Mouse (Mus musculus): ENCODE data around the gene Gtdc1. TPM values are rescaled to one million over a fixed set of nuclear protein-coding genes. Genes with fewer than 3 reads are reported as not detected.

The Gtdc1 gene
- polyA plus RNA-seq, 1 experiment from 2014 or later, result 17.3 TPM

GRCm38 (mm10) chr2:44930951-44931350 is 3.5 kb upstream of the Gtdc1 start:
- no peak overlapping the region for H3K4me2 ChIP-seq (replicated peaks; ENCODE audit: low read depth, low read length)
- no peak for DNase-seq (ENCODE audit: low spot score)
- no peaks in the 10 kb centered on the region for H3K4me1 ChIP-seq (replicated peaks; ENCODE audit: control insufficient read depth, insufficient read depth, low read length)
- ATAC-seq (ENCODE audit: low FRiP score), result no peak
- H3K4me3 ChIP-seq (ENCODE audit: low read depth, low read length), result no peak overlapping the region
- H3K27ac ChIP-seq (ENCODE audit: low read depth, low read length), result no peak overlapping the region
- 88% methylated on average over 3 of the region's 3 CpGs for WGBS
- no peaks in the 10 kb centered on the region for H3K27me3 ChIP-seq (ENCODE audit: control insufficient read depth, insufficient read depth, low read length)
- no peaks in the 10 kb centered on the region for H3K9me3 ChIP-seq (ENCODE audit: control insufficient read depth, low read length)
- H3K36me3 ChIP-seq (ENCODE audit: control insufficient read depth, insufficient read depth, low read length), result no peaks in the 10 kb centered on the region
- no peak overlapping the region for H3K9ac ChIP-seq (ENCODE audit: low read depth, low read length)

- H3K4me1 ChIP-seq (replicated peaks; ENCODE audit: control insufficient read depth, insufficient read depth, low read length), result no peaks in the 10 kb centered on the region
- H3K4me2 ChIP-seq (replicated peaks; ENCODE audit: low read depth, low read length), result no peak overlapping the region
- ATAC-seq (ENCODE audit: low FRiP score), result no peak
- H3K27me3 ChIP-seq (ENCODE audit: control insufficient read depth, insufficient read depth, low read length), result no peaks in the 10 kb centered on the region
- H3K27ac ChIP-seq (ENCODE audit: low read depth, low read length), result no peak overlapping the region
- no peak for DNase-seq (ENCODE audit: low spot score)
- H3K36me3 ChIP-seq (ENCODE audit: control insufficient read depth, insufficient read depth, low read length), result no peaks in the 10 kb centered on the region
- WGBS, result 84% methylated on average over 3 of the region's 3 CpGs
- H3K4me3 ChIP-seq (ENCODE audit: low read depth, low read length), result no peak overlapping the region
- H3K9ac ChIP-seq (ENCODE audit: low read depth, low read length), result no peak overlapping the region
- H3K9me3 ChIP-seq (ENCODE audit: control insufficient read depth, low read length), result no peaks in the 10 kb centered on the region
Observed at GRCm38 (mm10) chr2:44928631-44929030, 1.2 kb upstream of the Gtdc1 start.

- Histone ChIP-seq H3K9me3 (ENCODE audit: control insufficient read depth, low read length) (no peaks in the 10 kb centered on the region), H3K36me3 (ENCODE audit: control insufficient read depth, insufficient read depth, low read length) (no peaks in the 10 kb centered on the region), H3K4me2 (replicated peaks; ENCODE audit: low read depth, low read length) (peak overlapping the region; percentile 63), H3K27ac (ENCODE audit: low read depth, low read length) (peak overlapping the region; percentile 92), H3K27me3 (ENCODE audit: control insufficient read depth, insufficient read depth, low read length) (no peaks in the 10 kb centered on the region), H3K9ac (ENCODE audit: low read depth, low read length) (peak overlapping the region; percentile 85), H3K4me3 (ENCODE audit: low read depth, low read length) (peak overlapping the region; percentile 70), H3K4me1 (replicated peaks; ENCODE audit: control insufficient read depth, insufficient read depth, low read length) (no peaks in the 10 kb centered on the region)
- WGBS, result 0% methylated on average over 21 of the region's 95 CpGs
- DNase-seq (ENCODE audit: low spot score), result peak; percentile 95
- ATAC-seq (ENCODE audit: low FRiP score), result peak; percentile 98
Observed at GRCm38 (mm10) chr2:44926683-44927481, 575 bp downstream of the Gtdc1 start.

- ATAC-seq (ENCODE audit: low FRiP score) (no peak), DNase-seq (ENCODE audit: low spot score) (no peak)
- Histone ChIP-seq H3K27me3 (ENCODE audit: control insufficient read depth, insufficient read depth, low read length) (no peaks in the 10 kb centered on the region), H3K27ac (ENCODE audit: low read depth, low read length) (peak overlapping the region; percentile 92), H3K36me3 (ENCODE audit: control insufficient read depth, insufficient read depth, low read length) (no peaks in the 10 kb centered on the region), H3K4me1 (replicated peaks; ENCODE audit: control insufficient read depth, insufficient read depth, low read length) (no peaks in the 10 kb centered on the region), H3K4me3 (ENCODE audit: low read depth, low read length) (peak overlapping the region; percentile 70), H3K9me3 (ENCODE audit: control insufficient read depth, low read length) (no peaks in the 10 kb centered on the region), H3K4me2 (replicated peaks; ENCODE audit: low read depth, low read length) (peak overlapping the region; percentile 63), H3K9ac (ENCODE audit: low read depth, low read length) (peak overlapping the region; percentile 85)
- 2% methylated on average over 17 of the region's 17 CpGs for WGBS
Observed at GRCm38 (mm10) chr2:44926167-44926682, 1.2 kb downstream of the Gtdc1 start.

GRCm38 (mm10) chr2:44924618-44925017 is 2.8 kb downstream of the Gtdc1 start:
- Histone ChIP-seq H3K27ac (ENCODE audit: low read depth, low read length) (no peak overlapping the region), H3K9me3 (ENCODE audit: control insufficient read depth, low read length) (no peaks in the 10 kb centered on the region), H3K9ac (ENCODE audit: low read depth, low read length) (no peak overlapping the region), H3K27me3 (ENCODE audit: control insufficient read depth, insufficient read depth, low read length) (no peaks in the 10 kb centered on the region), H3K4me1 (replicated peaks; ENCODE audit: control insufficient read depth, insufficient read depth, low read length) (no peaks in the 10 kb centered on the region), H3K4me3 (ENCODE audit: low read depth, low read length) (no peak overlapping the region), H3K4me2 (replicated peaks; ENCODE audit: low read depth, low read length) (no peak overlapping the region), H3K36me3 (ENCODE audit: control insufficient read depth, insufficient read depth, low read length) (no peaks in the 10 kb centered on the region)
- no peak for DNase-seq (ENCODE audit: low spot score)
- ATAC-seq (ENCODE audit: low FRiP score), result no peak

- Histone ChIP-seq H3K4me2 (replicated peaks; ENCODE audit: low read depth, low read length) (no peak overlapping the region), H3K4me1 (replicated peaks; ENCODE audit: control insufficient read depth, insufficient read depth, low read length) (no peaks in the 10 kb centered on the region), H3K27ac (ENCODE audit: low read depth, low read length) (no peak overlapping the region), H3K9ac (ENCODE audit: low read depth, low read length) (no peak overlapping the region), H3K9me3 (ENCODE audit: control insufficient read depth, low read length) (no peaks in the 10 kb centered on the region), H3K4me3 (ENCODE audit: low read depth, low read length) (no peak overlapping the region), H3K36me3 (ENCODE audit: control insufficient read depth, insufficient read depth, low read length) (no peaks in the 10 kb centered on the region), H3K27me3 (ENCODE audit: control insufficient read depth, insufficient read depth, low read length) (no peaks in the 10 kb centered on the region)
- ATAC-seq (ENCODE audit: low FRiP score) (no peak), DNase-seq (ENCODE audit: low spot score) (no peak)
- 94% methylated on average over 8 of the region's 8 CpGs for WGBS
Observed at GRCm38 (mm10) chr2:44923056-44923883, 4.2 kb downstream of the Gtdc1 start.

- ATAC-seq (ENCODE audit: low FRiP score) (no peak), DNase-seq (ENCODE audit: low spot score) (no peak)
- Histone ChIP-seq H3K27ac (ENCODE audit: low read depth, low read length) (no peak overlapping the region), H3K27me3 (ENCODE audit: control insufficient read depth, insufficient read depth, low read length) (no peaks in the 10 kb centered on the region), H3K4me2 (replicated peaks; ENCODE audit: low read depth, low read length) (no peak overlapping the region), H3K9me3 (ENCODE audit: control insufficient read depth, low read length) (no peaks in the 10 kb centered on the region), H3K9ac (ENCODE audit: low read depth, low read length) (no peak overlapping the region), H3K36me3 (ENCODE audit: control insufficient read depth, insufficient read depth, low read length) (no peaks in the 10 kb centered on the region), H3K4me3 (ENCODE audit: low read depth, low read length) (no peak overlapping the region), H3K4me1 (replicated peaks; ENCODE audit: control insufficient read depth, insufficient read depth, low read length) (no peaks in the 10 kb centered on the region)
- WGBS, result 88% methylated on average over 2 of the region's 2 CpGs
Observed at GRCm38 (mm10) chr2:44922500-44922899, 5.0 kb downstream of the Gtdc1 start.

- Histone ChIP-seq H3K4me3 (ENCODE audit: low read depth, low read length) (no peak overlapping the region), H3K9me3 (ENCODE audit: control insufficient read depth, low read length) (no peaks in the 10 kb centered on the region), H3K27ac (ENCODE audit: low read depth, low read length) (no peak overlapping the region), H3K36me3 (ENCODE audit: control insufficient read depth, insufficient read depth, low read length) (no peaks in the 10 kb centered on the region), H3K9ac (ENCODE audit: low read depth, low read length) (no peak overlapping the region), H3K27me3 (ENCODE audit: control insufficient read depth, insufficient read depth, low read length) (no peaks in the 10 kb centered on the region), H3K4me2 (replicated peaks; ENCODE audit: low read depth, low read length) (no peak overlapping the region), H3K4me1 (replicated peaks; ENCODE audit: control insufficient read depth, insufficient read depth, low read length) (no peaks in the 10 kb centered on the region)
- ATAC-seq (ENCODE audit: low FRiP score) (no peak), DNase-seq (ENCODE audit: low spot score) (no peak)
- WGBS, result 90% methylated on average over 3 of the region's 3 CpGs
Observed at GRCm38 (mm10) chr2:44920471-44920870, 7.0 kb downstream of the Gtdc1 start.

Measured in hindbrain, embryonic 11.5 days (tissue).